Mouse (Mus musculus): Measurements from ENCODE around the gene Klrc1. TPM values are rescaled to one million over a fixed set of nuclear protein-coding genes. Genes with fewer than 3 reads are reported as not detected.
"Not testable (repeated sequence)": the region's sequence is repeated elsewhere in the genome, so short reads cannot be mapped to it uniquely, and the experiment has no call there.

The Klrc1 gene
- total RNA-seq (2021) = not detected

GRCm38 (mm10) chr6:129678873-129679272 lies at the start of gene Klrc1:
Gene Klrc1 (minus strand): TSS chr6:129678973.
- intact Hi-C loops (cut with DNase I) = no loop called here
- no peak for DNase-seq

DNA sequence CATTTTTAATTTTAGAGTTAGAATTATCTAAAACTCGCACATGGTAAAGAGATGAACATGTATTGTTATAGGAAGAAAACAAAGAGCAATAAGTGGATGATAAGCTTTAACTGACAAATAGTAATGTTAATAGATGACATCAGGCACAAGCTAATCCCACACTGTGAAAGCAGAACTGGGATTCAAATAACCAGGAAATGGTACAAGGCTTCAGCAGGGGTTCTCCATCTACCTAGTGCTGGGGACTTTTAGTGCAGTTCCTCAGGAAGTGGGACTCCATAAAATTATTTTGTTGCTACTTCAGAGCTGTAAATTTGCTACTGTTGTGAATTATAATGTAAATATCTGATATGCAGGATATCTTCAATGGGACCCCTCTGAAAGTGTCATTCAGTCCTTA lies 48.5 kb upstream of the Klrc1 start:
- DNase-seq = no peak
- intact Hi-C loops (cut with DNase I) = no loop called here

GRCm38 (mm10) chr6:129721390-129721789 lies 42.6 kb upstream of the Klrc1 start:
- DNase-seq = no peak
- intact Hi-C loops (cut with DNase I) = no loop called here

- no peak for DNase-seq
- intact Hi-C loops (cut with DNase I) = no loop called here
Measured at GRCm38 (mm10) chr6:129720487-129720886, 41.7 kb upstream of the Klrc1 start.

- intact Hi-C loops (cut with DNase I) = no loop called here
- no peak for DNase-seq
Measured at GRCm38 (mm10) chr6:129717032-129717431, 38.3 kb upstream of the Klrc1 start, which contains the start of gene Klri1. Gene Klri1 (minus strand): TSS chr6:129717132.

DNA sequence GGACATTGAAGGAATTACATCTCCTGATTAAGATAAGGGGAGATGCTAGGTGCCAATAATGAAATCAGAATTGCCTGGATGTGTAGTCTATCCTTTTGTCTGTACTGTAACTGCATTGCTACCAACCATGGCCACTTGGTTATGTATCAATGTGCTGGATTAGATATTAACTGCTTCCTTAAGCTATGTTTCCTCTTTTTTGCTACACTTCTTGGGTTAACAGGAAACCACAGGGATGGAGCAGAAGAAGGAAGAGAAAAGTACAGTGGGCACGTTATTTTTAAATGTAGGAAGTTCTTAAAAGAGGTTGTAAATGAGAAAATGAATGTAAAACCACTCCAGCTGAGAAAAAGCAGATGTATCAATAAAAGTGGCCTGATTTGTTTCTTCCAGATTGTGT lies 34.8 kb upstream of the Klrc1 start:
- intact Hi-C loops (cut with DNase I) = no loop called here
- no peak for DNase-seq

- DNase-seq; intact Hi-C loops (cut with DNase I): not testable (repeated sequence)
Measured at GRCm38 (mm10) chr6:129691436-129691835, 12.7 kb upstream of the Klrc1 start.

DNA sequence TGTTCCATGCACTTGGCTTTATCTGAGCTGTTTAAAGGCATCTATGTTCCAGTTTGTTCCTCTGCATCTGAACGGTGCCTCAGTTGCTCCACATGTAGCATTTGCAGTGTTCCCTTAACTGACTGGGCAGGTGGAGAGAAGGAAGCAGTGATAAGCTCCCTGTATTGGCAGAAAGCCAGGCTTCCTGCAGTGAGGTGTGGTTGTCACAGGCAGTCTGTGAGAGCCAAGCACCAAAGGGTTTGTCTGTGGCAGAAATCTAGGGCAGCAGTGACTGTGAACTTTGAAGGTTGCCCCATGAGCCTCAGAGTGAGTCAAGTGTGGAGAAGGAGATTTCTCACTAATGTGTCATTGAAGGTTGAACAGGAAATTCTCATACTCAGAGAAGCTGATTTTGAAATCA lies 1.6 kb upstream of the Klrc1 start:
- intact Hi-C loops (cut with DNase I) = no loop called here
- peak; percentile 9 for DNase-seq

DNA sequence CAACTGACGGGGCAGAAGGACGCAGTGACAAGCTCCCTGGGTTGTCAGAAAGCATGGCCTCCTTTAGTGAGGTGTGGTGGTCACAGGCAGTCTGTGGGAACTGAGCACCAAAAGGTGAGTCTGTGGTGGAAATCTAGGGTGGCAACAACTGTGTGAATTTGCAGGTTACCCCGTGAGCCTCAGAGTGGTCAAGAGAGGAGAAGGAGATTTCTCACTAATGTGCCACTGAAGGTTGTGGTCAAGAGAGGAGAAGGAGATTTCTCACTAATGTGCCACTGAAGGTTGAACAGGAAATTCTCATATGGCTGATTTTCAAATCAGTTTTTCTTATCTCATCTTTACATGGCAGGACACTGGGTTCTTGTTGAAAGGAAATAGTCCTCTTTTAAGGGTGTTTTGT lies 17.5 kb downstream of the Klrc1 start:
- not testable (repeated sequence) for DNase-seq

DNA sequence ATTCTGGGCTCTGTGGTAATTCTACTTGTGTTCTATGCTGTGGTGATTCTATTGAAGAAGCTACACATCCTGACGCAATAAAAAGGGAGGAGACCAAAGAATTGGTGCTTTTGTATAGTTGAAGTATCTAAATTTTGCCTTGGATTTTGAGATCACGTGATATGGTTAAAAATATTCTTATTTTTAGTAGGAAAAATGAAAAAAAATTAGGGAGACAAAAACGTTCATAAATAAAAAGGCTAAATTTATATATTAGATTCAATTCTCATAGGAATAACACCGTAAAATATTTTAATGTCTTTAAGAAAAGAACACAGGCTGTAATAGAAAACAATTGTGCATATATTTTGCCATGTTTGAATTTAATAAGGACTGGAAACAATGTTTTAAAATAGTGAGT lies 18.2 kb downstream of the Klrc1 start, which contains the start of gene Klrc2:
Gene Klrc2 (minus strand): TSS at position 101 of the 400 bp plus-strand sequence.
- intact Hi-C loops (cut with DNase I); DNase-seq: not testable (repeated sequence)

More for the DNA sequence above, 17.5 kb downstream of the Klrc1 start:
- intact Hi-C loops (cut with DNase I) = not testable (repeated sequence)

DNA sequence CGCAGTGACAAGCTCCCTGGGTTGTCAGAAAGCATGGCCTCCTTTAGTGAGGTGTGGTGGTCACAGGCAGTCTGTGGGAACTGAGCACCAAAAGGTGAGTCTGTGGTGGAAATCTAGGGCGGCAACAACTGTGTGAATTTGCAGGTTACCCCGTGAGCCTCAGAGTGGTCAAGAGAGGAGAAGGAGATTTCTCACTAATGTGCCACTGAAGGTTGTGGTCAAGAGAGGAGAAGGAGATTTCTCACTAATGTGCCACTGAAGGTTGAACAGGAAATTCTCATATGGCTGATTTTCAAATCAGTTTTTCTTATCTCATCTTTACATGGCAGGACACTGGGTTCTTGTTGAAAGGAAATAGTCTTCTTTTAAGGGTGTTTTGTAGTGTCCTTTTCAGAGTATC lies 34.7 kb downstream of the Klrc1 start:
- DNase-seq; intact Hi-C loops (cut with DNase I): not testable (repeated sequence)

DNA sequence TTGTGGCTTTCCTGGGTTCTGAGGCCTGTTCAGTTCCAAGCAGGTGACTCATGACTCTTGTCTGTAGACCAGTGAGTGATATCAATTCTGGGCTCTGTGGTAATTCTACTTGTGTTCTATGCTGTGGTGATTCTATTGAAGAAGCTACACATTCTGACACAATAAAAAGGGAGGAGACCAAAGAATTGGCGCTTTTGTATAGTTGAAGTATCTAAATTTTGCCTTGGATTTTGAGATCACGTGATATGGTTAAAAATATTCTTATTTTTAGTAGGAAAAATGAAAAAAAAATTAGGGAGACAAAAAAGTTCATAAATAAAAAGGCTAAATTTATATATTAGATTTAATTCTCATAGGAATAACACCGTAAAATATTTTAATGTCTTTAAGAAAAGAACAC lies 35.5 kb downstream of the Klrc1 start, which contains the start of gene Klrc3:
Gene Klrc3 (minus strand): TSS at position 101 of the 400 bp plus-strand sequence.
- intact Hi-C loops (cut with DNase I); DNase-seq: not testable (repeated sequence)

- DNase-seq; intact Hi-C loops (cut with DNase I): not testable (repeated sequence)
Measured at GRCm38 (mm10) chr6:129631046-129631445, 47.7 kb downstream of the Klrc1 start.

- intact Hi-C loops (cut with DNase I) = no loop called here
- DNase-seq = no peak
Measured at GRCm38 (mm10) chr6:129623735-129624134, 55.0 kb downstream of the Klrc1 start, which contains the start of gene Klrk1. Gene Klrk1 (minus strand): TSS chr6:129623864.

Small RNA genes lying within 50 kb of the gene (microRNA-seq; reads per million reads assigned to microRNA genes)
- gene Mir680-1 = not detected

Other genes with a start within 250 kb of the Klrc1 start
- 1 to 10 TPM; 1.3 to 2.1 TPM for gene Clec1a, start 227.0 kb downstream of the Klrc1 start, total RNA-seq (2021)
- gene Olr1, start 171.8 kb downstream of the Klrc1 start, total RNA-seq (2021) = not detected
- not detected for gene Tmem52b, start 166.4 kb downstream of the Klrc1 start, total RNA-seq (2021)
- 100 to 1,000 TPM; 206 to 217 TPM for gene Gabarapl1, start 145.8 kb downstream of the Klrc1 start, total RNA-seq (2021)
- gene Klre1, start 101.1 kb downstream of the Klrc1 start, total RNA-seq (2021) = not detected
- not detected for gene Klrd1, start 87.2 kb downstream of the Klrc1 start, total RNA-seq (2021)
- gene Klrk1, start 55.1 kb downstream of the Klrc1 start, total RNA-seq (2021) = not detected
- gene Klrc3, start 35.6 kb downstream of the Klrc1 start, total RNA-seq (2021) = not detected
- gene Klrc2, start 18.3 kb downstream of the Klrc1 start, total RNA-seq (2021) = not detected
- gene Klri1, start 38.2 kb upstream of the Klrc1 start, total RNA-seq (2021) = not detected
- not detected for gene Klri2, start 61.5 kb upstream of the Klrc1 start, total RNA-seq (2021)
- not detected for gene Gm156, start 105.3 kb upstream of the Klrc1 start, total RNA-seq (2021)
- gene Gm17631, start 183.7 kb upstream of the Klrc1 start, total RNA-seq (2021) = not detected
- gene Klra17, start 197.7 kb upstream of the Klrc1 start, total RNA-seq (2021) = not detected
- not detected for gene Klra5, start 238.7 kb upstream of the Klrc1 start, total RNA-seq (2021)